ENCODE assay signal across 20 mouse cellular contexts in the genomic region with DNA sequence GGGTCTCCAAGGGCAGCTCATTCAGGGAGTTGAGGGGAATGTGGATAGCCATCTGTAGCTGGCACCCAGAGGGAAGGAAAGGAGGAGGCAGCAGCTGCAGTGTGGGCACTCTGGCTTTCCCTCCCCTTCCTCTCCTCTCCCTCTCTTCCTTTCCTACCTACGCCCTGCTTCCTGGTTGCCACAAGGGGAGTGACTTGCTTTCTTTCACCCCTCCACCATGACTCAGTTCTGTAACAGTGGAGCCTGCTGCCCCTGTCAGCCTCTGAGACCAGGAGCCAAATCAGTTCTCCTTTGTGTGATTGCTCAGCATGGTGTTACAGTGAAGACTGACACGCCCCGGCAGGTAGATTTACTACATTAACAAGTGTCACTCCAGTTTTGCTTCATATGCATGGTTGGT. TPM values are rescaled to one million over a fixed set of nuclear protein-coding genes. Genes with fewer than 3 reads are reported as not detected.
DNase-seq lines count a peak whose midpoint lies in the region; ATAC-seq and TF ChIP-seq lines count a peak whose summit lies in the region.
"Had no signal": no experiment of that assay in that cellular context is flagged by ENCODE, and none has a peak within 500 bp of the region (broad histone marks: within the 10 kb centered on the region; RNA-seq: fewer than 3 reads in every experiment).

No protein-coding gene starts in this region.

- peak overlapping the region; percentile 85 for H3K27ac ChIP-seq in layer of hippocampus, adult 2 months
- H3K27ac ChIP-seq: forebrain, embryonic 15.5 days; gastrocnemius, adult 2 months; heart, adult 2 months; hindbrain, embryonic 15.5 days; limb, embryonic 13.5 days; liver, embryonic 15.5 days; midbrain, embryonic 13.5 days had no signal

- peak in 1 of 2 experiments; percentile 39 for DNase-seq in layer of hippocampus, adult 2 months (ENCODE audit: low spot score in 2 of 2)
- DNase-seq in layer of hippocampus, postnatal 14 days (ENCODE audit: low spot score in 2 of 2), result no peak
- DNase-seq in ES-CJ7 (ENCODE audit: low read depth, low spot score) (peak; percentile 26), R1 (ENCODE audit: low read depth, low spot score) (peak; percentile 76)
- DNase-seq in thymus, adult 18-20 months, result no peak
- no peak for DNase-seq in thymus, postnatal 10 days (ENCODE audit: low spot score in 2 of 2)
- DNase-seq: cerebellum, adult 11-12 months; gastrocnemius, adult 2 months; heart, adult 2 months; kidney, adult 2 months; kidney, postnatal 36 days; lung, postnatal 14 days; thymus, postnatal 25 days had no signal

- H3K4me3 ChIP-seq in layer of hippocampus, adult 2 months, result peak overlapping the region; percentile 1; the same call in 1 of the 2 replicates
- H3K4me3 ChIP-seq: erythroblast, embryonic 14.5 days; forebrain, embryonic 15.5 days; gastrocnemius, adult 2 months; heart, adult 2 months; hindbrain, embryonic 15.5 days; limb, embryonic 13.5 days; liver, embryonic 15.5 days; midbrain, embryonic 13.5 days had no signal

- peak; percentile 14; the same call in 1 of the 2 replicates for TF ChIP-seq CTCF in layer of hippocampus, adult 2 months (conservative IDR thresholded peaks at IDR 0.05)

- ATAC-seq in megakaryocyte progenitor cell, adult 5-6 weeks (replicated peaks; ENCODE audit: poor library complexity), result peak; percentile 83
- ATAC-seq: forebrain, embryonic 15.5 days; midbrain, embryonic 13.5 days had no signal

RNA-seq across cellular contexts. Expression of a gene that starts 12.8 kb away (rescaled TPM):
- total RNA-seq in layer of hippocampus, adult 2 months (2021), result 10 to 100 TPM; 91.0 to 94.3 TPM
- total RNA-seq in layer of hippocampus, postnatal 14 days (2021), result 10 to 100 TPM; 73.5 to 76.9 TPM
- 165 and 166 TPM in 2 replicates for total RNA-seq in megakaryocyte progenitor cell, adult 5-6 weeks (2015)
- total RNA-seq in megakaryocyte progenitor cell, adult 5-6 weeks (2017), result 163 and 168 TPM in 2 replicates

RNA-seq across cellular contexts. Expression of a gene that starts 28.9 kb away (rescaled TPM):
- 10 to 100 TPM; 37.7 to 38.9 TPM for total RNA-seq in layer of hippocampus, adult 2 months (2021)
- 10 to 100 TPM; 44.5 to 48.3 TPM for total RNA-seq in layer of hippocampus, postnatal 14 days (2021)
- 4.1 and 4.3 TPM in 2 replicates for total RNA-seq in megakaryocyte progenitor cell, adult 5-6 weeks (2015)
- total RNA-seq in megakaryocyte progenitor cell, adult 5-6 weeks (2017), result 2.9 and 3.9 TPM in 2 replicates

Comparison
In these comparisons a context has a peak if more than half of its experiments do, and no peak if none do; other contexts are left out.
1. DNase-seq: peak in ES-CJ7 (single experiment) and R1 (single experiment); none in layer of hippocampus, postnatal 14 days (0 of 2), thymus, adult 18-20 months (0 of 2) and thymus, postnatal 10 days (0 of 2).
2. RNA of a gene that starts 28.9 kb away (total RNA-seq): 44.5 to 48.3 TPM in layer of hippocampus, postnatal 14 days and 37.7 to 38.9 TPM in layer of hippocampus, adult 2 months; 2.9 to 4.3 TPM in megakaryocyte progenitor cell, adult 5-6 weeks; every median in the first group is over 4 times any median in the second.